Mouse (Mus musculus): ENCODE results near the gene Mageb2. TPM values are rescaled to one million over a fixed set of nuclear protein-coding genes. Genes with fewer than 3 reads are reported as not detected.

Mageb2 gene
- polyA plus RNA-seq (2015; fragmentation: Nextera tagmentation; extraction: Ambion mirVana), result not detected in 2 replicates

GRCm38 (mm10) chrX:91331390-91331789, at the start of gene Mageb2:
Gene Mageb2 (plus strand): TSS chrX:91331690.

Other genes starting within 250 kb of the Mageb2 start
- not detected in 2 replicates for gene Gm5072, start 60.8 kb downstream of the Mageb2 start, polyA plus RNA-seq (2015; fragmentation: Nextera tagmentation; extraction: Ambion mirVana)
- gene Gm8914, start 148.4 kb downstream of the Mageb2 start, polyA plus RNA-seq (2015; fragmentation: Nextera tagmentation; extraction: Ambion mirVana), result not detected in 2 replicates
- not detected in 2 replicates for gene 1700084M14Rik, start 244.2 kb downstream of the Mageb2 start, polyA plus RNA-seq (2015; fragmentation: Nextera tagmentation; extraction: Ambion mirVana)

Data from spleen, postnatal 0 days (tissue).